Mouse (Mus musculus) neural tube, embryonic 13.5 days (tissue): ENCODE measurements around the gene Dip2b. TPM values are rescaled to one million over a fixed set of nuclear protein-coding genes. Genes with fewer than 3 reads are reported as not detected.

Source experiments
- ATAC-seq: fragments of 200-750 bp; cut with Nextera tagmentation; 2 replicates; pipeline ENCODE4 v1.8.0; 2017; ENCODE audit warnings: low read depth, mild to moderate bottlenecking, moderate TSS enrichment, moderate library complexity
- H3K27ac ChIP-seq: fragments of 300-500 bp; sonication (generic); replicated peaks from 2 replicates; pipeline ENCODE4 v1.5.1; 2015; ENCODE audit warnings: moderate library complexity, mild to moderate bottlenecking, inconsistent platforms
- H3K27me3 ChIP-seq: fragments of 300-500 bp; sonication (generic); 2 replicates; pipeline ENCODE4 v1.6.1; 2015; ENCODE audit warnings: mild to moderate bottlenecking, inconsistent platforms
- H3K36me3 ChIP-seq: fragments of 300-500 bp; sonication (generic); 2 replicates; pipeline ENCODE4 v1.6.1; 2015; ENCODE audit warnings: mild to moderate bottlenecking, inconsistent platforms
- H3K4me1 ChIP-seq: fragments of 300-500 bp; sonication (generic); replicated peaks from 2 replicates; pipeline ENCODE4 v1.6.1; 2015; ENCODE audit warnings: inconsistent platforms
- H3K4me2 ChIP-seq: fragments of 300-500 bp; sonication (generic); 2 replicates; pipeline ENCODE4 v1.6.1; 2015; ENCODE audit warnings: inconsistent platforms, mild to moderate bottlenecking, moderate library complexity
- H3K4me3 ChIP-seq: fragments of 300-500 bp; sonication (generic); 2 replicates; pipeline ENCODE4 v1.5.1; 2015; ENCODE audit warnings: mild to moderate bottlenecking, inconsistent platforms
- H3K9ac ChIP-seq: fragments of 300-500 bp; sonication (generic); 2 replicates; pipeline ENCODE4 v1.6.1; 2015; ENCODE audit warnings: moderate library complexity, mild to moderate bottlenecking, inconsistent platforms
- H3K9me3 ChIP-seq: fragments of 300-500 bp; sonication (generic); 2 replicates; pipeline ENCODE4 v1.6.1; 2016; ENCODE audit warnings: inconsistent platforms
- WGBS: fragments of 180-500 bp; shearing (Covaris S2); methylation state at CpG from one replicate; pipeline ENCODE4 v1.1.7; 2015; 5-methylcytosine and 5-hydroxymethylcytosine counted together
- polyA plus RNA-seq: library from polyadenylated mRNA; unstranded; fragments of >200 nt; fragmentation: Nextera tagmentation; extraction: Ambion mirVana; gene quantifications from 2 replicates; pipeline ENCODE4 v1.2.1, GENCODE M21; 2015

Dip2b gene
- polyA plus RNA-seq, 1 experiment from 2014 or later: 18.5 TPM

DNA sequence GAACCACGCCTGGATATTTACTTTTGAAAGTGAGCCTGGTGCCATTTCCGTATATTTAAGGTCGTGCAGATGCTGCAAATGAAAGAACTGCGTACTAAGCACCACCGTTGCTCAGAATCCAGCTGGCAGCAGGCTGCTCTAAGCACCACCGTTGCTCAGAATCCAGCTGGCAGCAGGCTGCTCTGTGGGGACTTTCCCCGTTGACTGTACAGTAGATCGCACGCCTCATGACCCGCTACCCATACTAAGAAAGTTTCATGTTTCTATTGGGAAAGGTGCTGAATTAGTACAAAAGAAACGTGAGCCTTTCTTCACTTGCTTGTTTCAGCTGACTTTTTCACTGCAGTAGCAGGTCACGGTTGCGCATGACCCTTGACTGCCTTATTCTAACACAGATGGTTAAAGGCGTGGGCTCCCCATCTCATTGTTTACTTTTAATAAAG, 150.5 kb downstream of the Dip2b start:
- Histone ChIP-seq H3K36me3 (peaks cover 96% of the 10 kb centered on the region), H3K9me3 (no peaks in the 10 kb centered on the region), H3K27ac (no peak overlapping the region), H3K9ac (no peak overlapping the region), H3K4me3 (no peak overlapping the region), H3K4me1 (no peaks in the 10 kb centered on the region), H3K27me3 (no peaks in the 10 kb centered on the region), H3K4me2 (no peak overlapping the region)
- WGBS: 82% methylated on average over 14 of the region's 14 CpGs
- no peak for ATAC-seq

GRCm38 (mm10) chr15:100190083-100190482, 151.6 kb downstream of the Dip2b start:
- Histone ChIP-seq H3K36me3 (peaks cover 96% of the 10 kb centered on the region), H3K9me3 (no peaks in the 10 kb centered on the region), H3K4me1 (no peaks in the 10 kb centered on the region), H3K9ac (no peak overlapping the region), H3K4me2 (no peak overlapping the region), H3K27me3 (no peaks in the 10 kb centered on the region), H3K27ac (no peak overlapping the region), H3K4me3 (no peak overlapping the region)
- ATAC-seq: no peak
- WGBS: 93% methylated on average over 5 of the region's 5 CpGs

GRCm38 (mm10) chr15:100198983-100199745, 160.7 kb downstream of the Dip2b start:
- ATAC-seq: no peak
- H3K27ac ChIP-seq: no peak overlapping the region
- no peak overlapping the region for H3K4me3 ChIP-seq
- no peak overlapping the region for H3K4me2 ChIP-seq
- H3K9me3 ChIP-seq: no peaks in the 10 kb centered on the region
- H3K4me1 ChIP-seq: no peaks in the 10 kb centered on the region
- peaks cover 93% of the 10 kb centered on the region for H3K36me3 ChIP-seq
- H3K9ac ChIP-seq: no peak overlapping the region
- H3K27me3 ChIP-seq: no peaks in the 10 kb centered on the region
- 86% methylated on average over 11 of the region's 11 CpGs for WGBS

DNA sequence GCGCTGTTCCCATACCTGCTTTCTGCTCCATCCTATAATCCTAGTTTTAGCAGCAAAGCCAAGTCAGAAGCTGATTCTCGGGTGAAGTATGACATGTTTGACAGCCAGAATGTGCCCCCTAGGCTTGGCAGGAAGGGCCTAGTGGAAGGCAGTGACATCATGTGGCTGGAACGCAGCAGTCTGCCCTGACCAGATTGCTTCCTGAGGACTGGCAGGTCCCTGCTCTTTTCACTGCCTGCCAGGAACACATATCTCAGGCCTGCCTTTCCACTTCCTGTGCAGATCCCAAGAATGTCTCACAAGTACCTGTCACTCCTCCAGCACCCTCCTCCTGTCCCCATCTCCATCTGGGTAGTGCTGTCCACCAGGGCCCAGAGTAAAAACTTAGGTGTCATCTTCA, 161.3 kb downstream of the Dip2b start:
- WGBS: 88% methylated on average over 3 of the region's 3 CpGs
- H3K4me3 ChIP-seq: no peak overlapping the region
- no peak for ATAC-seq
- H3K4me2 ChIP-seq: no peak overlapping the region
- H3K9ac ChIP-seq: no peak overlapping the region
- no peaks in the 10 kb centered on the region for H3K9me3 ChIP-seq
- peaks cover 93% of the 10 kb centered on the region for H3K36me3 ChIP-seq
- H3K4me1 ChIP-seq: no peaks in the 10 kb centered on the region
- no peak overlapping the region for H3K27ac ChIP-seq
- H3K27me3 ChIP-seq: no peaks in the 10 kb centered on the region

GRCm38 (mm10) chr15:100201806-100202205, 163.3 kb downstream of the Dip2b start:
- Histone ChIP-seq H3K9me3 (no peaks in the 10 kb centered on the region), H3K9ac (no peak overlapping the region), H3K4me3 (no peak overlapping the region), H3K4me1 (no peaks in the 10 kb centered on the region), H3K27ac (no peak overlapping the region), H3K27me3 (no peaks in the 10 kb centered on the region), H3K4me2 (no peak overlapping the region), H3K36me3 (peaks cover 93% of the 10 kb centered on the region)
- 89% methylated on average over 3 of the region's 3 CpGs for WGBS
- ATAC-seq: no peak

DNA sequence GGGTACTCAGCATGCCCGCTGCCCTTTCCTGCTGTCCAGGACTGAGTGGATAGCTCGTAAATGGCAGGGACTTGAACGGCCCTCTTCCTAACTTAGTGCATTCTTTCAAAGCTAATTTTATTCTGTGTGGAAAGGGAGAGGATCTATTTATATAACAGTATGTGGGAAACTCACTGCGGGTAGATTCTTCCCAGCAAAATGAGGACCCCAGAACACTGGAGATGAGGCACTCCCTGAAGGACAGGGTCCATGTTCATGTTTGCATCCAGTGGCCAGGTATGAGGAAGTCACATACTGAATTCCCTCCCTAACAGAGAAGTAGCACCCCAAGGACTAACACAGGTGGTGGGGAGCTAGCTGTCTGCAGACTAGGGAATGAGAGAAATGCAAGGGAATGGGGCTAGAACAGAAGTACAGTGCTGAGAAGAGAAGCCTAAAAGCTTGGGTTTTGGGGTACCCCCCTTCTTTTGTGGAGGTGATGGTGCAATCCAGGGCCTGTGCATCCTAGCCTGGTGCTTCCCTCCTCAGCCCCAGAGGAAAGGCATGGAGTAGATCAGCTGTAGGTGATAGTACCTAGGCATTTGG, 164.1 kb downstream of the Dip2b start:
- no peaks in the 10 kb centered on the region for H3K9me3 ChIP-seq
- H3K4me2 ChIP-seq: no peak overlapping the region
- peaks cover 93% of the 10 kb centered on the region for H3K36me3 ChIP-seq
- ATAC-seq: no peak
- H3K9ac ChIP-seq: no peak overlapping the region
- no peak overlapping the region for H3K4me3 ChIP-seq
- no peaks in the 10 kb centered on the region for H3K4me1 ChIP-seq
- WGBS: 82% methylated on average over 4 of the region's 4 CpGs
- H3K27me3 ChIP-seq: no peaks in the 10 kb centered on the region
- no peak overlapping the region for H3K27ac ChIP-seq

DNA sequence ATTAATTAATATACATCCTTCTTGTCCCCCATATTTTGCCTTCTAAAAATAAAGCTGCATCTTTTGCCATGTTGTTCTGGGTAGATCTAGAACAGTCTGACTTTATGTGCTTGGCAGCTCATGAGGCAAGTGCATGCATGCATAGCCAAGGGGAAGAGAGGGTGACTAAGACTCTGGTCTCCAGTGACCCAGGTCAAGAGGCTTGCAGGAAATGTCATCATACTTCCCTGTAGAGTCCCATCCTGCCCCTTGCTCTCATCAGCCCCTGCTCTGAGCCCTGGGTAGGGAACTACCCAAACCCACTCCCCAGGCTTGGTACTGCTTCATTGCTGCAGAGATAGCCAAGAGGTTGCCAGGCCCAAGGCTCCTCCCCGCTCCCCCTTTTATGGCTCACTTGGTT, 166.1 kb downstream of the Dip2b start:
- H3K9ac ChIP-seq: no peak overlapping the region
- H3K27me3 ChIP-seq: no peaks in the 10 kb centered on the region
- no peaks in the 10 kb centered on the region for H3K9me3 ChIP-seq
- H3K4me2 ChIP-seq: no peak overlapping the region
- WGBS: 83% methylated on average over 1 of the region's 1 CpGs
- no peaks in the 10 kb centered on the region for H3K4me1 ChIP-seq
- H3K27ac ChIP-seq: no peak overlapping the region
- no peak for ATAC-seq
- no peak overlapping the region for H3K4me3 ChIP-seq
- peaks cover 91% of the 10 kb centered on the region for H3K36me3 ChIP-seq

DNA sequence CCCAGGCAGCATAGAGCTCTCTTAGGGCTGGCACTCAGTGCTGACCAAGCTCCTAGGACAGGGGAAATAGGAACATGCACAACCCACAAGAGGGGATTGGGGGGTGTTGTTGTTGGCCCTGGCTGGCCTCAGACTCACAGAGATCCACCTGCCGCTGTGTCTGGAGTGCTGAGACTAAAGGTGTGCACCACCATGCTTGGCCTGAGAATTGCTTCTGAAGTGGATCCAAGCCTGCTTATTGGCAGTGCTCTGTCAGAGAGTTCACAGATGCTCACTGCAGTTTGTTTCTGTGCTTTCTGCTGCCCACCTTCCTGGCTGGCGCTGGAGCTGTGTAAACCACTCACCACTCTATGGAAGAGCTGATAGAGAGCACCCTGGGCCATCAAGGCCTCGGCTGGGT, 171.5 kb downstream of the Dip2b start:
- H3K27me3 ChIP-seq: no peaks in the 10 kb centered on the region
- no peak overlapping the region for H3K9ac ChIP-seq
- H3K27ac ChIP-seq: no peak overlapping the region
- ATAC-seq: no peak
- 98% methylated on average over 3 of the region's 3 CpGs for WGBS
- no peaks in the 10 kb centered on the region for H3K9me3 ChIP-seq
- peaks cover 98% of the 10 kb centered on the region for H3K36me3 ChIP-seq
- no peaks in the 10 kb centered on the region for H3K4me1 ChIP-seq
- H3K4me3 ChIP-seq: no peak overlapping the region
- H3K4me2 ChIP-seq: no peak overlapping the region

- no peak for ATAC-seq
- WGBS: 87% methylated on average over 2 of the region's 2 CpGs
Observed at GRCm38 (mm10) chr15:100213339-100213738, 174.9 kb downstream of the Dip2b start.

DNA sequence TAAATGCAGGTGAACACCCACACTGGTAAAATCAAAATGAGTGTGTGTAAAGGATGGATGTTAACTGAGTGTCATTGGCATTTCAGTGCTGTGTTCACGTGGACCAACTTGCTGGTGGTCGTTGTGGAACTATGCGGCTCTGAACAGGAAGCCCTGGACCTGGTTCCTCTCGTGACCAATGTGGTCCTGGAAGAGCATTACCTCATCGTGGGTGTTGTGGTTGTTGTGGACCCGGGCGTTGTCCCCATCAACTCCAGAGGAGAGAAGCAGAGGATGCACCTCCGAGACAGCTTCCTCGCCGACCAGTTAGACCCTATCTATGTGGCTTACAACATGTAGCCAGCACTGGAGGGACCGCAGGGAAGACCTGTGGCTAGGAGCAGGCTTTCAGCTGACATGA, 176.6 kb downstream of the Dip2b start:
- no peaks in the 10 kb centered on the region for H3K9me3 ChIP-seq
- H3K27ac ChIP-seq: no peak overlapping the region
- H3K27me3 ChIP-seq: no peaks in the 10 kb centered on the region
- H3K4me3 ChIP-seq: no peak overlapping the region
- no peak for ATAC-seq
- H3K9ac ChIP-seq: no peak overlapping the region
- no peak overlapping the region for H3K4me2 ChIP-seq
- H3K36me3 ChIP-seq: peaks cover 81% of the 10 kb centered on the region
- no peaks in the 10 kb centered on the region for H3K4me1 ChIP-seq
- WGBS: 93% methylated on average over 11 of the region's 11 CpGs

More at GRCm38 (mm10) chr15:100213339-100213738, 174.9 kb downstream of the Dip2b start:
- no peak overlapping the region for H3K27ac ChIP-seq
- no peak overlapping the region for H3K4me3 ChIP-seq
- peaks cover 91% of the 10 kb centered on the region for H3K36me3 ChIP-seq
- no peaks in the 10 kb centered on the region for H3K9me3 ChIP-seq
- no peaks in the 10 kb centered on the region for H3K4me1 ChIP-seq
- H3K9ac ChIP-seq: no peak overlapping the region
- H3K27me3 ChIP-seq: no peaks in the 10 kb centered on the region
- no peak overlapping the region for H3K4me2 ChIP-seq

- H3K9ac ChIP-seq: no peak overlapping the region
- H3K4me2 ChIP-seq: no peak overlapping the region
- H3K27ac ChIP-seq: no peak overlapping the region
- H3K4me1 ChIP-seq: no peaks in the 10 kb centered on the region
- H3K4me3 ChIP-seq: no peak overlapping the region
- 94% methylated on average over 9 of the region's 9 CpGs for WGBS
- no peak for ATAC-seq
- no peaks in the 10 kb centered on the region for H3K9me3 ChIP-seq
- H3K27me3 ChIP-seq: no peaks in the 10 kb centered on the region
- H3K36me3 ChIP-seq: peaks cover 70% of the 10 kb centered on the region
Observed at GRCm38 (mm10) chr15:100216173-100216572, 177.7 kb downstream of the Dip2b start.

- WGBS: 92% methylated on average over 3 of the region's 3 CpGs
- no peak overlapping the region for H3K9ac ChIP-seq
Observed at GRCm38 (mm10) chr15:100218018-100218417, 179.6 kb downstream of the Dip2b start.

More at GRCm38 (mm10) chr15:100218018-100218417, 179.6 kb downstream of the Dip2b start:
- 0 out of 2 replicates have a peak, but pooled peaks cover under 1% of the 10 kb centered on the region for H3K9me3 ChIP-seq
- no peak overlapping the region for H3K4me3 ChIP-seq
- no peaks in the 10 kb centered on the region for H3K4me1 ChIP-seq
- H3K27ac ChIP-seq: no peak overlapping the region
- H3K4me2 ChIP-seq: no peak overlapping the region
- no peaks in the 10 kb centered on the region for H3K27me3 ChIP-seq
- H3K36me3 ChIP-seq: peaks cover 51% of the 10 kb centered on the region
- ATAC-seq: no peak
